In the genomic region with DNA sequence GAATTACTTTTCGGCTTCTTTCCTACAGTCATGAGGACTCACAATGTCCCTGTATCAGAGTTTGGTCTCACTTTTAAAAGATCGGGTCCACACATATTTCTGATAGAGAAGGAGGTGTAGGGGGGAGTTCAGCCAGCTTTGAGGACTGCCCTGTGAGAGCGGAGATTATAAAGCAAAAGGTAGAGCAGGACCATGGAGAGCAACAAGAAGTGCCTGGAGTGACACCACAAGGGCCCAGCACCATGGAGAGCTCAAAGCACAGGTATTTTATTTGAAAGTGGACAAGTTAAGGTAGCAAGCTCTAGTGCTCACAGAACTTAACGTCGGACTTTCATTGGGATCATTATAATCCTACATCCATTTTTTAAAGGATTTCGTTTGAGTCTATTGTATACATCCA, we compare ENCODE assay signal across 8 mouse cellular contexts. TPM values are rescaled to one million over a fixed set of nuclear protein-coding genes. Genes with fewer than 3 reads are reported as not detected.
DNase-seq lines count a peak whose midpoint lies in the region; ATAC-seq and TF ChIP-seq lines count a peak whose summit lies in the region.

No protein-coding gene starts in this region.

- H3K4me3 ChIP-seq in neural tube, embryonic 15.5 days (replicated peaks): no peak overlapping the region
- H3K4me3 ChIP-seq in left cerebral cortex, adult 2 months: no peak overlapping the region

- peaks cover 6% of the 10 kb centered on the region; the same call in 1 of the 2 replicates for H3K36me3 ChIP-seq in neural tube, embryonic 15.5 days

- peak; percentile 44 for DNase-seq in neural tube, embryonic 10.5 days (ENCODE audit: extremely low spot score, low spot score)
- DNase-seq in embryo, embryonic 11 days: peak; percentile 83
- DNase-seq in kidney, postnatal 10 days: peak; percentile 81
- DNase-seq in ovary, postnatal 14 days (ENCODE audit: low spot score): peak; percentile 61
- DNase-seq in right cerebral cortex, adult 2 months (ENCODE audit: low spot score in 2 of 2): no peak
- DNase-seq in T-cell, adult 2 months (ENCODE audit: low spot score): no peak
- DNase-seq in left cerebral cortex, adult 2 months (ENCODE audit: extremely low spot score in 1 of 2, low spot score in 2 of 2): no peak

- peaks cover 63% of the 10 kb centered on the region for H3K4me1 ChIP-seq in neural tube, embryonic 15.5 days

- no peaks in the 10 kb centered on the region for H3K27me3 ChIP-seq in neural tube, embryonic 15.5 days (replicated peaks)

- no peak overlapping the region for H3K27ac ChIP-seq in neural tube, embryonic 15.5 days (replicated peaks)
- no peak overlapping the region for H3K27ac ChIP-seq in left cerebral cortex, adult 2 months

- intact Hi-C loops in left cerebral cortex, adult 2 months (cut with DNase I): loop anchor here (10.0 kb wide), 1 partner anchor 607 kb away; no protein-coding TSS in a partner anchor

- no peak overlapping the region for H3K9ac ChIP-seq in neural tube, embryonic 15.5 days (replicated peaks)

- TF ChIP-seq CTCF in left cerebral cortex, adult 2 months (IDR thresholded peaks at IDR 0.05): no peak

- ATAC-seq in neural tube, embryonic 15.5 days (ENCODE audit: low FRiP score): no peak

- 56% methylated on average over 6 of the region's 6 CpGs for WGBS in neural tube, embryonic 15.5 days

- H3K9me3 ChIP-seq in neural tube, embryonic 15.5 days (replicated peaks): no peaks in the 10 kb centered on the region

- H3K4me2 ChIP-seq in neural tube, embryonic 15.5 days: no peak overlapping the region

RNA-seq across cellular contexts. Expression of a gene that starts 5.8 kb away (rescaled TPM):
- polyA plus RNA-seq in neural tube, embryonic 15.5 days (2015; fragmentation: Nextera tagmentation; extraction: Ambion mirVana): 61.0 and 91.8 TPM in 2 replicates
- total RNA-seq in left cerebral cortex, adult 2 months (2021): 100 to 1,000 TPM; 437 to 438 TPM

RNA-seq across cellular contexts. Expression of a gene that starts 11.0 kb away (rescaled TPM):
- polyA plus RNA-seq in neural tube, embryonic 15.5 days (2015; fragmentation: Nextera tagmentation; extraction: Ambion mirVana): 2.2 and 3.2 TPM in 2 replicates
- 1 to 10 TPM; 2.5 to 4.1 TPM for total RNA-seq in left cerebral cortex, adult 2 months (2021)

RNA-seq across cellular contexts. Expression of a gene that starts 28.1 kb away (rescaled TPM):
- polyA plus RNA-seq in neural tube, embryonic 15.5 days (2015; fragmentation: Nextera tagmentation; extraction: Ambion mirVana): 17.7 and 18.2 TPM in 2 replicates
- total RNA-seq in left cerebral cortex, adult 2 months (2021): 10 to 100 TPM; 81.0 to 90.2 TPM

Comparison
In these comparisons a context has a peak if more than half of its experiments do, and no peak if none do; other contexts are left out.
1. DNase-seq: peak in neural tube, embryonic 10.5 days (single experiment), embryo, embryonic 11 days (single experiment), kidney, postnatal 10 days (single experiment) and ovary, postnatal 14 days (single experiment); none in right cerebral cortex, adult 2 months (0 of 2), T-cell, adult 2 months (single experiment) and left cerebral cortex, adult 2 months (0 of 2).